Mouse (Mus musculus) erythroblast, embryonic 14.5 days (primary cell): ENCODE data around the gene Gabrr3.

Source experiments
- GATA1 ChIP-seq: IDR thresholded peaks from 2 replicates; pipeline ENCODE4 v1.6.1; 2012; ENCODE audit warnings: low read length, inconsistent platforms, mixed read lengths
- TAL1 ChIP-seq: IDR thresholded peaks from 3 replicates; pipeline ENCODE4 v1.6.1; 2012; ENCODE audit warnings: low read length, inconsistent platforms, mixed read lengths

DNA sequence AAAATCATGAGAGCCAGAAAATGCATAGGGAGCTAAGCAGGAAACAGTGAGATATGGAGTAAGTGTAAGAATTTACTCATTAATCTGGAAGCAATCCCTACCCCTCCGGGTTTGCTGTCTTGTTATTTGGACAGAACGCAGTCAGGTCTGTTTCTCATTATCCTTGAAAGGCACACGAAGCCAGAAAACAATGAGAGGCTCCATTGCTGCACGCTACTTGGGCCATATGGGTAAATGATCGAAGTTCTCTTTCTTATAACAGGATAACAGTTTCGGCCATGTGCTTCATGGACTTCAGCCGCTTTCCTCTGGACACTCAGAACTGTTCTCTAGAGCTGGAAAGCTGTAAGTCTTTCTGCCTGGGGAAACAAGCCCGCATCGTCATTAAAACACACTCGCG, 26.0 kb downstream of the Gabrr3 start:
- TF ChIP-seq TAL1: no peak
- no peak for TF ChIP-seq GATA1
